Mouse (Mus musculus) small intestine, adult 2 months (tissue): ENCODE measurements around the gene Unc5b.

Source experiments
- CTCF ChIP-seq: fragments of 200-500 bp; IDR thresholded peaks from 2 replicates; pipeline ENCODE4 v1.5.1; 2012; ENCODE audit warnings: low read depth, mild to moderate bottlenecking, control low read depth, inconsistent platforms, low read length, moderate library complexity, mixed read lengths; ENCODE audit not compliant: insufficient replicate concordance, insufficient read length; ENCODE audit errors: extremely low read depth
- POLR2A ChIP-seq: fragments of 200-500 bp; IDR thresholded peaks from 2 replicates; pipeline ENCODE4 v1.6.1; 2012; ENCODE audit warnings: low read depth, mild to moderate bottlenecking, control low read depth, inconsistent platforms, low read length, moderate library complexity

- no peak for TF ChIP-seq CTCF
- TF ChIP-seq POLR2A = no peak
Measured at GRCm38 (mm10) chr10:60826461-60827237, 4.7 kb downstream of the Unc5b start.
